Mouse (Mus musculus) B cell, adult 2 months (primary cell): ENCODE measurements at regions not wholly inside any gene's neighbourhood (a gene's known extent, or its start where the extent isn't known, plus 50 kb on each side); places are given as distances from the start of the nearest gene placed in this dataset.

Experiments used
- DNase-seq, 2 experiments: peaks; one replicate each; pipeline ENCODE4 v3.0.0; 2022

GRCm38 (mm10) chr6:100176914-100177560 lies 110.2 kb downstream of the Rybp start:
- DNase-seq: no peak

GRCm38 (mm10) chr6:100170711-100171348 lies 116.5 kb downstream of the Rybp start:
- DNase-seq: no peak

- DNase-seq: no peak
These were observed 120.0 kb downstream of the Rybp start for GRCm38 (mm10) chr6:100167321-100167720.

GRCm38 (mm10) chr6:100165746-100166145 lies 121.5 kb downstream of the Rybp start:
- no peak for DNase-seq

GRCm38 (mm10) chr6:100164162-100164561 lies 123.1 kb downstream of the Rybp start:
- no peak for DNase-seq

- no peak for DNase-seq
These were observed 123.5 kb downstream of the Rybp start for GRCm38 (mm10) chr6:100163814-100164130.

GRCm38 (mm10) chr6:100162961-100163813 lies 124.1 kb downstream of the Rybp start:
- peak; percentile 39 to 44 for DNase-seq

GRCm38 (mm10) chr6:100160670-100161069 lies 126.6 kb downstream of the Rybp start:
- DNase-seq: no peak

GRCm38 (mm10) chr6:100159817-100160216 lies 127.5 kb downstream of the Rybp start:
- no peak for DNase-seq

- no peak for DNase-seq
These were observed 128.0 kb downstream of the Rybp start for GRCm38 (mm10) chr6:100159246-100159645.

- DNase-seq: peak in 1 of 2 experiments; percentile 19
These were observed 130.0 kb downstream of the Rybp start for GRCm38 (mm10) chr6:100157288-100157687.

- DNase-seq: no peak
These were observed 131.1 kb downstream of the Rybp start for GRCm38 (mm10) chr6:100156163-100156562.

GRCm38 (mm10) chr6:100155676-100156075 lies 131.6 kb downstream of the Rybp start:
- no peak for DNase-seq

GRCm38 (mm10) chr6:100151447-100151846 lies 135.8 kb downstream of the Rybp start:
- no peak for DNase-seq

GRCm38 (mm10) chr6:100150703-100151208 lies 136.5 kb downstream of the Rybp start:
- no peak for DNase-seq

- no peak for DNase-seq
These were observed 137.8 kb downstream of the Rybp start for GRCm38 (mm10) chr6:100149458-100149852.

- DNase-seq: no peak
These were observed 138.4 kb downstream of the Rybp start for GRCm38 (mm10) chr6:100148751-100149457.

GRCm38 (mm10) chr6:100146360-100146935 lies 140.8 kb downstream of the Rybp start:
- DNase-seq: no peak

- DNase-seq: no peak
These were observed 141.4 kb downstream of the Rybp start for GRCm38 (mm10) chr6:100145869-100146268.

GRCm38 (mm10) chr6:100144544-100145287 lies 142.6 kb downstream of the Rybp start:
- DNase-seq: no peak

GRCm38 (mm10) chr6:100143586-100144301 lies 143.5 kb downstream of the Rybp start:
- DNase-seq: no peak
